Mouse (Mus musculus) thymus, postnatal 10 days (tissue): ENCODE results near the gene Hist1h4d.
"Not testable (repeated sequence)": the region's sequence is repeated elsewhere in the genome, so short reads cannot be mapped to it uniquely, and the experiment has no call there.

Source experiments
- DNase-seq, 2 experiments: peaks; one replicate each; pipeline ENCODE4 v3.0.0; 2021; ENCODE audit warnings: low spot score in 2 of 2

Gene Hist1h4d

GRCm38 (mm10) chr13:23573034-23573897, 8.1 kb upstream of the Hist1h4d start:
- not testable (repeated sequence) for DNase-seq

- peak; percentile 88 to 93 for DNase-seq
These were observed 7.4 kb upstream of the Hist1h4d start, which contains the start of the genes Hist1h2bf and Hist1h2ad for GRCm38 (mm10) chr13:23573898-23574524. Gene Hist1h2bf, minus strand, starts transcription at chr13:23574196. Gene Hist1h2ad, plus strand, starts transcription at chr13:23574381.

- not testable (repeated sequence) for DNase-seq
These were observed 6.7 kb upstream of the Hist1h4d start for GRCm38 (mm10) chr13:23574546-23575170.

GRCm38 (mm10) chr13:23575271-23575851, 6.0 kb upstream of the Hist1h4d start, which contains the start of gene Hist1h3d:
Gene Hist1h3d, plus strand, starts transcription at chr13:23575763.
- DNase-seq, result peak in 1 of 2 experiments; percentile 60

DNA sequence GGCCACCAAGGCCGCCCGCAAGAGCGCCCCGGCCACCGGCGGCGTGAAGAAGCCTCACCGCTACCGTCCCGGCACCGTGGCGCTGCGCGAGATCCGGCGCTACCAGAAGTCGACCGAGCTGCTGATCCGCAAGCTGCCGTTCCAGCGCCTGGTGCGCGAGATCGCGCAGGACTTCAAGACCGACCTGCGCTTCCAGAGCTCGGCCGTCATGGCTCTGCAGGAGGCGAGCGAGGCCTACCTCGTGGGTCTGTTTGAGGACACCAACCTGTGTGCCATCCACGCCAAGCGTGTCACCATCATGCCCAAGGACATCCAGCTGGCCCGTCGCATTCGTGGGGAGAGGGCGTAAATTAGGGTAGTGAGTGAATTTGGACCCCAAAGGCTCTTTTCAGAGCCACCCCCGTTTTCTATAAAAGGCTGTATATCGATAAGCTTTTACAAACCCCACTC, 5.5 kb upstream of the Hist1h4d start:
- DNase-seq, result not testable (repeated sequence)

- no peak for DNase-seq
These were observed 5.0 kb upstream of the Hist1h4d start for GRCm38 (mm10) chr13:23576351-23576881.

DNA sequence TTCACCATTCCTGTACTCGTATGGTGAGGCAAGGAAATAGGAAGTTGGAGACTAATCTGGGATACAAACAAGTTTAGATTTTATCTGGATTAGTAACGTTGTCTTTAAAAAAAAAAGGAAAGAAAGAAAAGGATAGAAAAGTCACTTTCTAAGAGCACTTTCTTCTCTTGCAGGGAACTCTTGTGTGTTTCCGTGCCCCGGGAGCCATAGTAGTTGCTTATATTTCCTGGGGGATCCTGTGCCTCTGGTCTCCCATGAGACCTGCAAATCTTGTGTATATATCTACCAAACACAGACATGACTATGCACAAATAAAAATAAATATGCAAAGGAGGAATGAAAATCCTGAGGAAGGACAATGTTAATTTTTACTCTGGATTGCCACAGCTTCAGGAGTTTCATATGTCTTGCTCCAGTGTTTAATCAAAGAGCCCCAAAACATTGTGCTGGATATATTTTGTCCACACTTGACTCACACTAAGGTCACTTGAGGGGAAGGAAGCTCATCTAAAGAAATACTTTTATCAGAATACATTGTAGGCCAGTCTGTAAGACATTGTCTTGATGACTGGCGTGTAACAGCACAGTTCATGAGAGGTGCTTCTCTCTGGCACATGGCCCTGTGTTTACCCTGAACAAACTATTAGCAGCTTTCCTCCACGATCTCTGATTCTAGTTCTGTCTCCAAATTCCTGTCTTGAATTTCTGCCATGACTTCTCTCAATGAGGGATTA, 4.3 kb upstream of the Hist1h4d start:
- no peak for DNase-seq

- no peak for DNase-seq
These were observed 3.6 kb upstream of the Hist1h4d start for GRCm38 (mm10) chr13:23577835-23578234.

- DNase-seq, result no peak
These were observed 1.0 kb downstream of the Hist1h4d start for GRCm38 (mm10) chr13:23582219-23583056.

DNA sequence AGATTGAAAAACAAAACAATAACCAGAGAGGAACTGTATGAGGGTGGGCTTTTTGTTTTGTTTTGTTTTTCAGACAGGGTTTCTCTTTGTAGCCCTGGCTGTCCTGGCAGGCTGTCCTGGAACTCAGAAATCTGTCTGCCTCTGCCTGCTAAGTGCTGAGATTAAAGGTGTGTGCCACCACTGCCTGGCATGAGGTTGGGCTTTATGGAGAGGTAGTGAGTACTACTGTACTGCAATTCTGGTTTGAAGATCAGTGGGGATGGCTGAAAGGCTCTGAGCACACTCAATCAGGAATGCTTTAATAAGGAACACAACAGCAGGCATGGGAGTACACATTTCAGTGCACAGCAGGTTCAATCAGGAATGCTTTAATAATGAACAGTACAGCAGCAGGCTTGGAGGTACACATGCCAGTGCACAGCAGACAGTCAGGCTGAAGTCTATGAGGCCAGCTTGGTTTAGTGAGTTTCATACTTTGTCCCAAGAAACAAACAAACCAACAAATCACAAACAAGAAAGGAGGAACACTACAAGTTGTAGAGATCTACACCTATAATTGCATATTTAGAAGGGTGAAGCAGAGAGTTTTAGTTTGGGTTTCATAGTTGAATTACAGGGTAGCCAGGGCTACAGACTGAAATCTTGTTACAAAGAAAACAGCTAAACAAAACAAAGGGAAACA, 2.1 kb downstream of the Hist1h4d start:
- no peak for DNase-seq

GRCm38 (mm10) chr13:23584331-23584730, 2.9 kb downstream of the Hist1h4d start:
- no peak for DNase-seq

- peak; percentile 57 to 67 for DNase-seq
These were observed 3.6 kb downstream of the Hist1h4d start for GRCm38 (mm10) chr13:23585029-23585441.

- peak; percentile 76 to 80 for DNase-seq
These were observed 4.2 kb downstream of the Hist1h4d start for GRCm38 (mm10) chr13:23585442-23586098.

- DNase-seq, result no peak
These were observed 4.9 kb downstream of the Hist1h4d start for GRCm38 (mm10) chr13:23586099-23586939.

GRCm38 (mm10) chr13:23586940-23587225, 5.5 kb downstream of the Hist1h4d start:
- DNase-seq, result no peak

DNA sequence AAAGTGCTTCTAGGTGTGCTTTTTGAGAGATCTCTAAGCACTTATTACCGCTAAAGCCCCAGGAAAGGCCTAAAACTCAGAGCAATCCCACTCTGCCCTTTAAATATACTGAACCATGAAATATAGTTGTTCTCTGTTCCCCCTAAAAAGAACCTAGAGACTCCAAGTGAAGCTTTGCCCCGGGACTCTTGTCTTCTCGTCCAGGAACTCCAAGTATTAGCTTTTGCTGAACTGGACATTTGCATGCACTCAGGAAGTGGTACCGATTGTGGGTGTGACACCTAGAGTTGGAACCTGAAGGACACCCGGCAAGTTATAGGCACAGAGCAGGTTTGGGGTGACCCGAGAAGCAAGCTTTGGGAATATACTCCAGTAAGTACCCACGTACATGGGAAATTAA, 9.8 kb downstream of the Hist1h4d start:
- no peak for DNase-seq

DNA sequence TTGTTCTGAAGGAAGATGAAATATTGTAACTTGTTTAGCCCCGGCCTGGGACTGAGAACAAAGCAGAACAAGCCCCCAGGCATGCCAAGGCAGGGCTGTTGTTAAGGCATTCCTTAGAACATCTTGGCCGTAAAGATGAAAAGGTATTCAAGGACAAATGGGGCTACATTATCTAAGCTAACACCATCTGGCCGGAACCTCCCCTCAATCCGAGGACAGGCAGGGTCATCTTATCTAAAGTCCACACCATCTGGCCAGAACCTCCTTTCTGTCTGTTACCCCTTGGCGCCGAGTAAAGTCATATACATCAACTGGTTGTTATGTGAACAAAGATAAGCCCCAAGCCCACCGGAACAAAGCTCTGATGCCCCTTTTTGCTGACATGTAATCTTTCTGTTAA, 10.5 kb downstream of the Hist1h4d start:
- DNase-seq, result not testable (repeated sequence)

DNA sequence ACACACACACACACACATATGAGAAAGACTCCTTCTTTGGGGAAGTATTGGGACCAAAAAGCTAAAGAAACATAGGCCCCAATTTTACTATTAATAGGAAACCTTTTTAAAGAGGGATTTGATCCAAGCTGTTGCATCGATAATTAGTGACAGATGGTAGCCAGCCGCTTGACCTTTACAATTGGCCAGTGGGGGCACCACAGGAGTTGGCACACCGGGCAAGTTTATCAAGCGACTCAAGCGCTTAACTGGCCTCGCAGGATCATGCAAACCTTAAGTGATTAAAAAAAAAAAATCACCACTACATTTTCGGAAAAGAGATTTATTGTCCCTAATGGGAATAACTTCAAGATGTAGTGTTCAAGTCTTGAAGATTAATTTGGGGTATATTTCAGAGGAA, 11.2 kb downstream of the Hist1h4d start:
- no peak for DNase-seq
